Mouse (Mus musculus) midbrain, embryonic 16.5 days (tissue): ENCODE data around the gene Blzf1. TPM values are rescaled to one million over a fixed set of nuclear protein-coding genes. Genes with fewer than 3 reads are reported as not detected.

Source experiments
- ATAC-seq: fragments of 200-750 bp; cut with Nextera tagmentation; 2 replicates; pipeline ENCODE4 v1.8.0; 2017; ENCODE audit warnings: moderate TSS enrichment
- H3K27ac ChIP-seq: fragments of 300-500 bp; sonication (generic); 2 replicates; pipeline ENCODE4 v1.5.1; 2014; ENCODE audit warnings: mild to moderate bottlenecking, low read length, mixed read lengths
- H3K27me3 ChIP-seq: fragments of 300-500 bp; sonication (generic); 2 replicates; pipeline ENCODE4 v1.6.1; 2014; ENCODE audit warnings: low read depth, low read length, mixed read lengths; ENCODE audit not compliant: control insufficient read depth, insufficient read depth
- H3K36me3 ChIP-seq: fragments of 300-500 bp; sonication (generic); 2 replicates; pipeline ENCODE4 v1.6.1; 2014; ENCODE audit warnings: mild to moderate bottlenecking, low read length, moderate library complexity, mixed read lengths; ENCODE audit not compliant: control insufficient read depth, insufficient read depth
- H3K4me1 ChIP-seq: fragments of 300-500 bp; sonication (generic); 2 replicates; pipeline ENCODE4 v1.6.1; 2014; ENCODE audit warnings: mild to moderate bottlenecking, low read length, mixed read lengths; ENCODE audit not compliant: control insufficient read depth, insufficient read depth
- H3K4me2 ChIP-seq: fragments of 300-500 bp; sonication (generic); 2 replicates; pipeline ENCODE4 v1.6.1; 2014; ENCODE audit warnings: mild to moderate bottlenecking, low read length, mixed read lengths
- H3K4me3 ChIP-seq: fragments of 300-500 bp; sonication (generic); 2 replicates; pipeline ENCODE4 v1.5.1; 2014; ENCODE audit warnings: low read depth, mild to moderate bottlenecking, low read length, moderate library complexity, mixed read lengths
- H3K9ac ChIP-seq: fragments of 300-500 bp; sonication (generic); 2 replicates; pipeline ENCODE4 v1.6.1; 2014; ENCODE audit warnings: low read depth, low read length, mixed read lengths
- H3K9me3 ChIP-seq: fragments of 300-500 bp; sonication (generic); replicated peaks from 2 replicates; pipeline ENCODE4 v1.6.1; 2014; ENCODE audit warnings: mild to moderate bottlenecking, low read length, mixed read lengths; ENCODE audit not compliant: control insufficient read depth, poor library complexity, severe bottlenecking
- WGBS: fragments of 180-500 bp; shearing (Covaris S2); extraction: QIAGEN DNeasy Blood & Tissue Kit; methylation state at CpG from one replicate; pipeline ENCODE4 v1.1.7; 2014; 5-methylcytosine and 5-hydroxymethylcytosine counted together
- polyA plus RNA-seq: library from polyadenylated mRNA; unstranded; fragments of >200 nt; fragmentation: Nextera tagmentation; extraction: Ambion mirVana; gene quantifications from 2 replicates; pipeline ENCODE4 v1.2.1, GENCODE M21; 2015

Gene Blzf1
- polyA plus RNA-seq, 1 experiment from 2014 or later = 30.7 TPM

DNA sequence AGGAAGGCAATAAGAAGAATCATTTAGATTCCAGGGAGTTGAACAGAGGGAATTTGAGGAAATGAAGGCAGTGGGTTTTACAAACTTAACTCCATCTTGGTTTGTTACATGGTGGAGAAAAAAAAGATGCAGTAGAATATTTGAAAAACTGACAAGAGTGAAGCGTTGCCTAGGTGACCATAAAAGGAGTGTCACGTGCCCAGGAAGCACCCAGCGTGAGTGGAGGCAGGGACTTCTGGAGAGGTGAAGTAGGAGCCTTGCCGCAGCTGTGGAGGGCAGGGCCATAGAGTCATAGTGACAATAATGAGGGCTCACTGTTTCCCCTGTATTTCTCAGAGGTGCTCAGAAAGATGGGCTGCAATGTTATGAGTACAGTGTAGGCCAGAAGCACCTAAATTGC is 28.0 kb downstream of the Blzf1 start:
- Histone ChIP-seq H3K4me2 (no peak overlapping the region), H3K4me3 (no peak overlapping the region), H3K9me3 (no peaks in the 10 kb centered on the region), H3K36me3 (peaks cover 2% of the 10 kb centered on the region), H3K9ac (no peak overlapping the region), H3K27ac (no peak overlapping the region), H3K27me3 (no peaks in the 10 kb centered on the region), H3K4me1 (no peaks in the 10 kb centered on the region)
- 79% methylated on average over 4 of the region's 4 CpGs for WGBS
- ATAC-seq = no peak

DNA sequence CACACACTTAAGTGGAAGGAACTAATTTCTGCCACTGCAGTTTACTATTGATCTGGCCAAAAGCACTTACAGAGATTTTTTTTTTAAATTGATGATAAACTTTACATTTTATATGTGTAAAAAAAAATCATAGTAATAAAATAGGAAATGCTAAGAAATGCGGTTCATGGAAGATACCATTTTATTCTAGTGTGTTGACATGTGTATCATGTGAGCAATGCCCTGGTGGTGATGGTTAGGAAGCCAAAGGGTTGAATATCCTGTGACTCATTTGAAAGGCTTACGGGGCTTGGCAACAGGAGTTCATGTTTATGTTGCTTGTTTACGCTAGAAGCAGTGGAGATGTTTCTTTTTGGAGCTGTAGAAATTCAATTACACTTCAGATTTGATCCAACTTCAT is 30.7 kb downstream of the Blzf1 start:
- WGBS = 92% methylated on average over 3 of the region's 3 CpGs
- Histone ChIP-seq H3K9me3 (no peaks in the 10 kb centered on the region), H3K4me1 (no peaks in the 10 kb centered on the region), H3K27me3 (no peaks in the 10 kb centered on the region), H3K27ac (no peak overlapping the region), H3K9ac (no peak overlapping the region), H3K36me3 (no peaks in the 10 kb centered on the region; the same call in none of the 2 replicates), H3K4me2 (no peak overlapping the region), H3K4me3 (no peak overlapping the region)
- ATAC-seq = no peak

DNA sequence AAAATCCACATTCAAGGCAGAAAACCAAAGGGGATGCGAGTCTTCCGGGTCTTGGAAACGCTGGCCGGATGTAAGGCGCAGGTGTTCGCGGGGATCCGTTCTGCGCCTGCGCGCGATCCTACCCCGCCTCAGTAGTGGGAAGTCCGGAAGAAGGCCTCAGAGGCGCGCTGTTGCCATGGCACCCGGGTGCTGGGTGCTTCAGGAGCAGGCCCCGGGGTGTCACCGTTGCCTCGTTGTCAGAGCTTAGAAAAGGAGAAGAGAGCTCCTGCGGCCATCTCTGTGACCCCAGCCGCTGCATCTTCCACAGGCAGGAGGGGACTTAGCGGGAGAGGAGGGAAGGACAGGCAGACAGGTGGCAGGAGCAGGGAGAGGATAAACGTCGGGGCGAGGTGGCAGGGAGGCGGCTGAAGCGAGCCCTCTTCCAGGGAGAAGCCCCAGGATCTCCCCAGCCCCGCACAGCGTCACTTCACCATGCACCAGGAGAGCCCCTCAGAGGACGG is 31.8 kb downstream of the Blzf1 start, which contains the start of gene Ccdc181:
Gene Ccdc181 (plus strand): TSS at position 131 of the 500 bp plus-strand sequence.
- under 1% methylated on average over 31 of the region's 31 CpGs for WGBS
- H3K9me3 ChIP-seq = no peaks in the 10 kb centered on the region
- peak within 1 kb of the TSS; percentile 78 for H3K4me3 ChIP-seq
- H3K9ac ChIP-seq = peak within 1 kb of the TSS; percentile 80
- peak within 1 kb of the TSS; percentile 67 for H3K4me2 ChIP-seq
- no peaks in the 10 kb centered on the region; the same call in none of the 2 replicates for H3K36me3 ChIP-seq
- H3K4me1 ChIP-seq = no peaks in the 10 kb centered on the region
- no peaks in the 10 kb centered on the region; the same call in 1 of the 2 replicates for H3K27me3 ChIP-seq
- peak within 1 kb of the TSS; percentile 89 for H3K27ac ChIP-seq
- ATAC-seq = peak; percentile 100

DNA sequence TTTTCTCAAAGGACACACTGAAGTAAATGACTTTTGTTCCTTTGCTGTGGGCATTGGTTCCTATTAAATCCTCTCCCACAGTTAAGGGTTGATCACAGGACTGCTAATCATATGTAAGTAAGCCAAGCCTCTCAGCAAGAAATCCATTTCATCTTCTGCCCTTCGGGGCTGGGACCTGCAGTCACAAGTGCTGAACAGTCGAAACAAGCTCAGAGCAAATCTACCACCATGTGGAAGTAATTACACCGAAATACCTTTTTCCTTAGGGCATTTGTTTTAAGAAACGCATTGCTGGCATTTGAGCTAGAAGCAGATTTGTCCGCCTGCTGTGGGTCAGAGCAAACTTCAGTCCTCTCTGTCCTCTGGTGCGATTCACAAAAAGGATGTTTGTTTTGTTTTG is 33.6 kb downstream of the Blzf1 start:
- no peaks in the 10 kb centered on the region; the same call in 1 of the 2 replicates for H3K27me3 ChIP-seq
- H3K27ac ChIP-seq = no peak overlapping the region
- H3K36me3 ChIP-seq = no peaks in the 10 kb centered on the region
- H3K4me2 ChIP-seq = no peak overlapping the region
- WGBS = 78% methylated on average over 6 of the region's 6 CpGs
- H3K4me3 ChIP-seq = no peak overlapping the region
- no peak for ATAC-seq
- no peaks in the 10 kb centered on the region for H3K4me1 ChIP-seq
- no peak overlapping the region for H3K9ac ChIP-seq
- H3K9me3 ChIP-seq = no peaks in the 10 kb centered on the region

DNA sequence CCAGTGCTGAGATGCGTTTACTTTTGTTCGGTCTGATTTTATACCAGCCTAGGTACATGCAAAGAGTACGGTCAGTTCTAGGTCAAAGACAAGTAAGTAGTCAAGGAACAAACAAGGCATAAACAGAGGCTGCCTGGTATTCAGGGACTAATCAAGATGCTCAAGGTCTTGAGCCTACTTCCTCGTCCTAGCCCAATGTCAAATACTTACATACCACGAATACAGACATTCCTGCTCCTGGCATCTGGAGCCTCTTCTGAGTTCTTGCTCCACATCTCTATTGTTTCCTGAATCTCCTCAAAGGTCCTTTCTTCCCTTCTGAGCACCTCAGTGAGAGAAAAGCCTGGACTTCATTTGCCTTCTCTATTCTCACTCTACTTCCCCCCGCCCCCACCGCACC is 36.3 kb downstream of the Blzf1 start:
- no peak overlapping the region for H3K27ac ChIP-seq
- H3K4me2 ChIP-seq = no peak overlapping the region
- no peak overlapping the region for H3K9ac ChIP-seq
- H3K36me3 ChIP-seq = 0 out of 2 replicates have a peak, but pooled peaks cover 1% of the 10 kb centered on the region
- no peaks in the 10 kb centered on the region for H3K9me3 ChIP-seq
- H3K4me3 ChIP-seq = no peak overlapping the region
- H3K27me3 ChIP-seq = no peaks in the 10 kb centered on the region; the same call in 1 of the 2 replicates
- ATAC-seq = no peak
- WGBS = 90% methylated on average over 7 of the region's 7 CpGs
- H3K4me1 ChIP-seq = no peaks in the 10 kb centered on the region

DNA sequence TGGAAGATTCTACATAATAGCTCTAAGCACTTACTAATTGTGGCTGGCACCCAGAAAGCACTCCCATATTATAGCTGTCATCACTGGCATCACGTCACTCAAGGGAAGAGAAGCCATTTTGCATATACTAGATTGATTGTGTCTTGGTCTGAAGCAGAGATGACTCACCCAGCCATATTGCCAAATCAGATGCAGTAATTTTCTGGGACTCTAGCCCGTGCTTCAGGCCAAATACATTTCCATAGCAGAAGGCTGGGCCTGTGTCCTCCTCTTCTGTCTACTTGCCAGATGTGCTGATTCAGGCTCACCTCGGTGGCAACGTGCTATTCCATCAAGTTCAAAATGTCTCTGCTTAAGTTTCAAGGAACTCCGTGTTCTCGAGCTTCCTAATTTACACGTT is 45.7 kb downstream of the Blzf1 start:
- H3K27me3 ChIP-seq = no peaks in the 10 kb centered on the region
- H3K9me3 ChIP-seq = no peaks in the 10 kb centered on the region
- H3K27ac ChIP-seq = no peak overlapping the region
- H3K4me2 ChIP-seq = no peak overlapping the region
- H3K9ac ChIP-seq = no peak overlapping the region
- peaks cover 24% of the 10 kb centered on the region for H3K36me3 ChIP-seq
- WGBS = 94% methylated on average over 7 of the region's 7 CpGs
- no peak overlapping the region for H3K4me3 ChIP-seq
- H3K4me1 ChIP-seq = no peaks in the 10 kb centered on the region
- ATAC-seq = no peak

DNA sequence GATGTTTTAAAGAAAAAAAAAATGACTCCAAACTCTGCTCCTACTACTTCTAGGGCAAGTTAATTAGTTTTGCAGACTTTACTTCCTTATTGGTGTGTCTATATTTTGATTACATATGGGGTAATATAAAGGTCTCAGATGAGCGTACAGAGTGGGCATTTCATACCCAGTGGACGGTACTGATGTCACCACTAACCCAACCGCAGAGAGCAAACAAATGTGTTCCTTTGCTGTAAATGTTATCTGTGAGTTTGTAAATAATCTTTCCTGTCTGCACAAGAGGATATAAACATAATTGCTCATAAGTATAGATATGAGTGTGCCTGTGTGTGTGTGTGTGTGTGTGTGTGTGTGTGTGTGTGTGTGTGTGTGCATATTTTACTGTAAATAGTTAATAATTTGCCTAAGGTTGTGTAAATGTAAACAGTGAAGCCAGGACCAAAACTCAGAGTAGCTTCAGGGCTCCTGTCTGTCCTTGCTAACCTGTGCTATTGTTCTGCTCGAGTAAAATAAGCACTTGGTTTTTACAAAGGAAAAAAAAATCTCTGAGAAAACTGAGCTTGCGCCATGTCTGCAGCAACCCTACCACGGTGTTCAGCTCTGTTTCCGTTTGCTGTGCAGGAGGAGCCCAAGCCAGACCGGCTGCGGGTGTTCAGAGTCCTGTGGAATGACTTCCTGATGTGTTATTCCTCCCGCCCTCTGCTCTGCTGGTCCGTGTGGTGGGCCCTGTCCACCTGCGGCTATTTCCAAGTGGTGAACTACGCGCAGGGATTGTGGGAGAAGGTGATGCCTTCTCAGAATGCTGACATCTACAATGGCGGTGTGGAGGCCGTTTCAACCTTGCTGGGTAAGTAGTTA is 46.9 kb downstream of the Blzf1 start:
- Histone ChIP-seq H3K4me1 (no peaks in the 10 kb centered on the region), H3K9ac (no peak overlapping the region), H3K36me3 (peaks cover 21% of the 10 kb centered on the region), H3K27ac (no peak overlapping the region), H3K27me3 (no peaks in the 10 kb centered on the region), H3K9me3 (no peaks in the 10 kb centered on the region), H3K4me3 (no peak overlapping the region), H3K4me2 (no peak overlapping the region)
- no peak for ATAC-seq
- WGBS = 89% methylated on average over 16 of the region's 16 CpGs

DNA sequence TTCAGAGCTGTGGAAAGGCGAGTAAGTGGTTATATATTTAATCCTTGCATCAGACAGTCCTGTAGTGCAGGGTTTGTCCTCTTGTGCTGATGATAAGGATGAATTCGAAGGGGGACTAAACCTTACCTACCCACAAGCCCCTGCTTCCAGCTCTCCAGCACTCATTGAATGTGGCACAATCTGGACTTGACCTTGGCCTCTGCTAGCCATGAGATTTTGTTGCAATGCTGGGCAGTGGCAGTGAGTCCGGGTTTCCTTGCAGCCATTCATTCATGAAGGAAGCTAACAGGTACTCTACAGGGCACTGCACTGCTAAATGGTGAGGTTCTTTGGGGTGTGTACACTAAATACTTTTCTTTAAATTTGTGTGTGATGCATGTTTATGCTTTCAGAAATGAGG is 52.5 kb downstream of the Blzf1 start:
- ATAC-seq = no peak
- no peak overlapping the region for H3K4me3 ChIP-seq

DNA sequence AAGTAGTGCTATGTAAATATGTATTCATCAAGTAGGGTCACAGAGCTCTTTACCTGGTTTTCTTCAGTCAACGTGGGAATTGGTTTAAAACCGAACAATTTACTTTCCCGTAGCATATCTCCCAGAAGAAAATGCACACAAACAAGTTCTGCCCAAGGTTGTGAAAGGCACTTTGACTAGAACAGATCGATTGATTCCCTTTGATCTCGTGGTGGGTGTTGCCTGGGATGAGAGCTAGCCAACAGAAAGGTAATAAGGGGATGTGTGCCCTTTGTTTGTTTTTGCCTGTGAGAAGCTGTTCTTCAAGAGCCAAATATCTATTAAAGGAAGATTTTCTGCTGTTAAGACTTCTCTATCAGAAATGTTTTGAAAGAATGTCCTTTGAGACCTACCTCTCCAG is 54.7 kb downstream of the Blzf1 start:
- 78% methylated on average over 5 of the region's 5 CpGs for WGBS

More for the DNA sequence above, 52.5 kb downstream of the Blzf1 start:
- Histone ChIP-seq H3K36me3 (peaks cover 6% of the 10 kb centered on the region; the same call in 1 of the 2 replicates), H3K4me1 (peaks cover 11% of the 10 kb centered on the region), H3K9ac (no peak overlapping the region), H3K27ac (no peak overlapping the region), H3K4me2 (no peak overlapping the region), H3K27me3 (no peaks in the 10 kb centered on the region), H3K9me3 (no peaks in the 10 kb centered on the region)
- WGBS = 88% methylated on average over 3 of the region's 3 CpGs

More for the DNA sequence above, 54.7 kb downstream of the Blzf1 start:
- no peak overlapping the region for H3K27ac ChIP-seq
- peaks cover 6% of the 10 kb centered on the region; the same call in 1 of the 2 replicates for H3K36me3 ChIP-seq
- no peak overlapping the region for H3K9ac ChIP-seq
- peaks cover 15% of the 10 kb centered on the region for H3K4me1 ChIP-seq
- no peak for ATAC-seq
- H3K4me2 ChIP-seq = no peak overlapping the region
- H3K27me3 ChIP-seq = no peaks in the 10 kb centered on the region
- H3K9me3 ChIP-seq = no peaks in the 10 kb centered on the region
- no peak overlapping the region for H3K4me3 ChIP-seq
